Mouse (Mus musculus): ENCODE data around the gene Plekha1.

DNA sequence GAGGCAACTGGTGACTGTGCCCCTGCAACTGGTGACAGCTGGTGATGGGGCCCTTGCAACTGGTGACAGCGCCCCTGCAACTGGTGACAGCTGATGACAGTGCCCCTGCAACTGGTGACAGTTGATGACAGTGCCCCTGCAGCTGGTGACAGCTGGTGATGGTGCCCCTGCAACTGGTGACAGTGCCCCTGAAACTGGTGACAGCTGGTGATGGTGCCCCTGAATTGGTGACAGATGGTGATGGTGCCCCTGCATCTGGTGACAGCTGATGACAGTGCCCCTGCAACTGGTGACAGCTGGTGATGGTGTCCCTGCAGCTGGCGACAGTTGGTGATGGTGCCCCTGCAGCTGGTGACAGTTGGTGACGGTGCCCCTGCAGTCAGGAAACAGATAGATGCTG is 39.2 kb upstream of the Plekha1 start:
- TF ChIP-seq POLR2A (IDR thresholded peaks at IDR 0.05; ENCODE audit: low read depth, low read length) (no peak), CTCF (conservative IDR thresholded peaks at IDR 0.05 in 1 of 2, IDR thresholded peaks at IDR 0.05 in 1 of 2; ENCODE audit: low read depth in 2 of 2, low read length in 2 of 2) (no peak), CHD2 (IDR thresholded peaks at IDR 0.05; ENCODE audit: low read length) (no peak), ELF1 (IDR thresholded peaks at IDR 0.05; ENCODE audit: low read depth, low read length) (no peak), RCOR1 (conservative IDR thresholded peaks at IDR 0.05; ENCODE audit: low read depth, low read length) (no peak), MAFK (IDR thresholded peaks at IDR 0.05; ENCODE audit: insufficient replicate concordance, low read length) (no peak), TCF12 (IDR thresholded peaks at IDR 0.05; ENCODE audit: low read depth, low read length) (no peak), ZC3H11A (IDR thresholded peaks at IDR 0.05; ENCODE audit: low read depth, low read length) (no peak)
